Mouse (Mus musculus): ENCODE measurements around the gene Hsdl1. TPM values are rescaled to one million over a fixed set of nuclear protein-coding genes. Genes with fewer than 3 reads are reported as not detected.
A peak's percentile ranks its signal among the peaks of the same experiment; 100 is the strongest.

Gene Hsdl1
- polyA plus RNA-seq, 1 experiment from 2014 or later = 137 TPM

GRCm38 (mm10) chr8:119612471-119612870, 37.5 kb upstream of the Hsdl1 start, which contains the start of gene Adad2:
TSS of gene Adad2 (plus strand) at chr8:119612747.
- no peaks in the 10 kb centered on the region for H3K4me1 ChIP-seq
- no peak within 1 kb of the TSS for H3K27ac ChIP-seq (replicated peaks)
- WGBS = 85% methylated on average over 26 of the region's 26 CpGs
- ATAC-seq (ENCODE audit: low FRiP score) = no peak
- no peak within 1 kb of the TSS for H3K9ac ChIP-seq (replicated peaks)
- no peak within 1 kb of the TSS for H3K4me3 ChIP-seq (replicated peaks)
- H3K4me2 ChIP-seq = no peak within 1 kb of the TSS
- no peaks in the 10 kb centered on the region for H3K9me3 ChIP-seq (replicated peaks)
- no peaks in the 10 kb centered on the region for H3K36me3 ChIP-seq
- no peaks in the 10 kb centered on the region for H3K27me3 ChIP-seq (replicated peaks)

- no peak overlapping the region for H3K27ac ChIP-seq (replicated peaks)
- no peak overlapping the region for H3K9ac ChIP-seq (replicated peaks)
- 85% methylated on average over 2 of the region's 2 CpGs for WGBS
- peaks cover 13% of the 10 kb centered on the region for H3K36me3 ChIP-seq
- no peaks in the 10 kb centered on the region for H3K9me3 ChIP-seq (replicated peaks)
- H3K4me1 ChIP-seq = peaks cover 17% of the 10 kb centered on the region
- H3K4me3 ChIP-seq (replicated peaks) = no peak overlapping the region
- no peak for ATAC-seq (ENCODE audit: low FRiP score)
- H3K27me3 ChIP-seq (replicated peaks) = no peaks in the 10 kb centered on the region
- no peak overlapping the region for H3K4me2 ChIP-seq
These were observed 31.2 kb upstream of the Hsdl1 start for GRCm38 (mm10) chr8:119606224-119606623.

GRCm38 (mm10) chr8:119604996-119605395, 30.0 kb upstream of the Hsdl1 start, which contains the start of gene Taf1c:
TSS of gene Taf1c (minus strand) at chr8:119605222.
- Histone ChIP-seq H3K27ac (replicated peaks) (peak within 1 kb of the TSS; percentile 67), H3K27me3 (replicated peaks) (no peaks in the 10 kb centered on the region), H3K4me1 (peaks cover 17% of the 10 kb centered on the region), H3K36me3 (peaks cover 26% of the 10 kb centered on the region), H3K4me3 (replicated peaks) (peak within 1 kb of the TSS; percentile 85), H3K4me2 (peak within 1 kb of the TSS; percentile 88), H3K9ac (replicated peaks) (peak within 1 kb of the TSS; percentile 74), H3K9me3 (replicated peaks) (no peaks in the 10 kb centered on the region)
- under 1% methylated on average over 23 of the region's 23 CpGs for WGBS
- peak; percentile 85 for ATAC-seq (ENCODE audit: low FRiP score)

GRCm38 (mm10) chr8:119604398-119604803, 29.4 kb upstream of the Hsdl1 start:
- peak overlapping the region; percentile 88 for H3K4me2 ChIP-seq
- no peak for ATAC-seq (ENCODE audit: low FRiP score)
- H3K36me3 ChIP-seq = peaks cover 31% of the 10 kb centered on the region
- peaks cover 17% of the 10 kb centered on the region for H3K4me1 ChIP-seq
- H3K9me3 ChIP-seq (replicated peaks) = no peaks in the 10 kb centered on the region
- peak overlapping the region; percentile 67 for H3K27ac ChIP-seq (replicated peaks)
- H3K9ac ChIP-seq (replicated peaks) = peak overlapping the region; percentile 74
- WGBS = 41% methylated on average over 12 of the region's 12 CpGs
- H3K4me3 ChIP-seq (replicated peaks) = peak overlapping the region; percentile 85
- H3K27me3 ChIP-seq (replicated peaks) = no peaks in the 10 kb centered on the region

- 93% methylated on average over 4 of the region's 4 CpGs for WGBS
- Histone ChIP-seq H3K36me3 (peaks cover 37% of the 10 kb centered on the region), H3K4me3 (replicated peaks) (peak overlapping the region; percentile 85), H3K27ac (replicated peaks) (no peak overlapping the region), H3K27me3 (replicated peaks) (no peaks in the 10 kb centered on the region), H3K4me2 (peak overlapping the region; percentile 88), H3K4me1 (peaks cover 17% of the 10 kb centered on the region), H3K9me3 (replicated peaks) (no peaks in the 10 kb centered on the region), H3K9ac (replicated peaks) (peak overlapping the region; percentile 74; the same call in 1 of the 2 replicates)
- no peak for ATAC-seq (ENCODE audit: low FRiP score)
These were observed 28.8 kb upstream of the Hsdl1 start for GRCm38 (mm10) chr8:119603771-119604170.

GRCm38 (mm10) chr8:119591456-119591855, 16.5 kb upstream of the Hsdl1 start:
- H3K9me3 ChIP-seq (replicated peaks) = no peaks in the 10 kb centered on the region
- no peak for ATAC-seq (ENCODE audit: low FRiP score)
- no peak overlapping the region for H3K27ac ChIP-seq (replicated peaks)
- no peaks in the 10 kb centered on the region for H3K27me3 ChIP-seq (replicated peaks)
- H3K36me3 ChIP-seq = peaks cover 7% of the 10 kb centered on the region
- 91% methylated on average over 7 of the region's 7 CpGs for WGBS
- H3K4me1 ChIP-seq = no peaks in the 10 kb centered on the region
- H3K4me2 ChIP-seq = no peak overlapping the region
- no peak overlapping the region for H3K4me3 ChIP-seq (replicated peaks)
- no peak overlapping the region for H3K9ac ChIP-seq (replicated peaks)

GRCm38 (mm10) chr8:119590348-119590747, 15.4 kb upstream of the Hsdl1 start:
- Histone ChIP-seq H3K9me3 (replicated peaks) (no peaks in the 10 kb centered on the region), H3K4me1 (0 out of 2 replicates have a peak, but pooled peaks cover 4% of the 10 kb centered on the region), H3K27me3 (replicated peaks) (no peaks in the 10 kb centered on the region), H3K27ac (replicated peaks) (no peak overlapping the region), H3K4me2 (no peak overlapping the region), H3K9ac (replicated peaks) (no peak overlapping the region), H3K4me3 (replicated peaks) (no peak overlapping the region), H3K36me3 (peaks cover 3% of the 10 kb centered on the region; the same call in 1 of the 2 replicates)
- WGBS = 87% methylated on average over 14 of the region's 14 CpGs
- no peak for ATAC-seq (ENCODE audit: low FRiP score)

GRCm38 (mm10) chr8:119588844-119589243, 13.9 kb upstream of the Hsdl1 start:
- H3K4me3 ChIP-seq (replicated peaks) = no peak overlapping the region
- no peak overlapping the region for H3K27ac ChIP-seq (replicated peaks)
- H3K27me3 ChIP-seq (replicated peaks) = no peaks in the 10 kb centered on the region
- H3K36me3 ChIP-seq = no peaks in the 10 kb centered on the region
- ATAC-seq (ENCODE audit: low FRiP score) = no peak
- H3K9ac ChIP-seq (replicated peaks) = no peak overlapping the region
- H3K9me3 ChIP-seq (replicated peaks) = no peaks in the 10 kb centered on the region
- H3K4me2 ChIP-seq = no peak overlapping the region
- 28% methylated on average over 10 of the region's 10 CpGs for WGBS
- 0 out of 2 replicates have a peak, but pooled peaks cover 4% of the 10 kb centered on the region for H3K4me1 ChIP-seq

- Histone ChIP-seq H3K9ac (replicated peaks) (no peak overlapping the region), H3K4me2 (no peak overlapping the region), H3K27me3 (replicated peaks) (no peaks in the 10 kb centered on the region), H3K36me3 (no peaks in the 10 kb centered on the region), H3K27ac (replicated peaks) (no peak overlapping the region), H3K9me3 (replicated peaks) (no peaks in the 10 kb centered on the region), H3K4me1 (0 out of 2 replicates have a peak, but pooled peaks cover 4% of the 10 kb centered on the region), H3K4me3 (replicated peaks) (no peak overlapping the region)
- 73% methylated on average over 4 of the region's 4 CpGs for WGBS
- no peak for ATAC-seq (ENCODE audit: low FRiP score)
These were observed 13.3 kb upstream of the Hsdl1 start for GRCm38 (mm10) chr8:119588321-119588720.

GRCm38 (mm10) chr8:119585901-119586300, 10.9 kb upstream of the Hsdl1 start:
- H3K4me1 ChIP-seq = 0 out of 2 replicates have a peak, but pooled peaks cover 4% of the 10 kb centered on the region
- WGBS = 20% methylated on average over 17 of the region's 24 CpGs
- H3K27me3 ChIP-seq (replicated peaks) = no peaks in the 10 kb centered on the region
- H3K27ac ChIP-seq (replicated peaks) = no peak overlapping the region
- no peaks in the 10 kb centered on the region for H3K36me3 ChIP-seq
- H3K9ac ChIP-seq (replicated peaks) = 0 out of 2 replicates have a peak overlapping the region, but pooled peaks have one; percentile 5
- no peak for ATAC-seq (ENCODE audit: low FRiP score)
- H3K4me3 ChIP-seq (replicated peaks) = peak overlapping the region; percentile 28
- no peaks in the 10 kb centered on the region for H3K9me3 ChIP-seq (replicated peaks)
- H3K4me2 ChIP-seq = peak overlapping the region; percentile 59

- Histone ChIP-seq H3K4me3 (replicated peaks) (no peak overlapping the region), H3K9me3 (replicated peaks) (no peaks in the 10 kb centered on the region), H3K4me2 (no peak overlapping the region), H3K27me3 (replicated peaks) (peaks cover 19% of the 10 kb centered on the region), H3K36me3 (no peaks in the 10 kb centered on the region), H3K27ac (replicated peaks) (no peak overlapping the region), H3K4me1 (peaks cover 2% of the 10 kb centered on the region), H3K9ac (replicated peaks) (no peak overlapping the region)
- ATAC-seq (ENCODE audit: low FRiP score) = no peak
- WGBS = 80% methylated on average over 5 of the region's 5 CpGs
These were observed 5.6 kb upstream of the Hsdl1 start for GRCm38 (mm10) chr8:119580441-119581161.

GRCm38 (mm10) chr8:119579096-119579495, 4.1 kb upstream of the Hsdl1 start:
- Histone ChIP-seq H3K36me3 (no peaks in the 10 kb centered on the region), H3K4me3 (replicated peaks) (no peak overlapping the region), H3K27me3 (replicated peaks) (peaks cover 19% of the 10 kb centered on the region), H3K9me3 (replicated peaks) (no peaks in the 10 kb centered on the region), H3K27ac (replicated peaks) (no peak overlapping the region), H3K4me1 (peaks cover 8% of the 10 kb centered on the region), H3K9ac (replicated peaks) (no peak overlapping the region), H3K4me2 (no peak overlapping the region)
- 41% methylated on average over 13 of the region's 13 CpGs for WGBS
- no peak for ATAC-seq (ENCODE audit: low FRiP score)

Measured in neural tube, embryonic 15.5 days (tissue).